ENCODE assay signal across 8 mouse cellular contexts in genomic region chr10:120875672-120876463, GRCm38 (mm10). TPM values are rescaled to one million over a fixed set of nuclear protein-coding genes. Genes with fewer than 3 reads are reported as not detected.
DNase-seq lines count a peak whose midpoint lies in the region; ATAC-seq and TF ChIP-seq lines count a peak whose summit lies in the region.

No protein-coding gene starts in this region.

- H3K27ac ChIP-seq in forebrain, embryonic 14.5 days (ENCODE audit: low read depth, low read length) = no peak overlapping the region
- H3K27ac ChIP-seq in liver, postnatal 0 days (ENCODE audit: low read depth) = no peak overlapping the region
- no peak overlapping the region for H3K27ac ChIP-seq in neural tube, embryonic 14.5 days (ENCODE audit: low read depth, low read length)
- no peak overlapping the region for H3K27ac ChIP-seq in testis, adult 2 months (ENCODE audit: control insufficient read depth, insufficient read depth, low read depth, low read length)

- H3K27me3 ChIP-seq in E14TG2a.4 (ENCODE audit: insufficient read depth, low read length) = peaks cover 35% of the 10 kb centered on the region
- H3K27me3 ChIP-seq in forebrain, embryonic 14.5 days (replicated peaks; ENCODE audit: control insufficient read depth, insufficient read depth, low read length) = no peaks in the 10 kb centered on the region
- no peaks in the 10 kb centered on the region for H3K27me3 ChIP-seq in liver, postnatal 0 days (ENCODE audit: insufficient read depth, low read length)
- no peaks in the 10 kb centered on the region for H3K27me3 ChIP-seq in neural tube, embryonic 14.5 days (ENCODE audit: control insufficient read depth, insufficient read depth, low read length)
- no peaks in the 10 kb centered on the region for H3K27me3 ChIP-seq in testis, adult 2 months (ENCODE audit: control insufficient read depth, insufficient read depth, low read length)

- ATAC-seq in cerebellum, adult (ENCODE audit: insufficient number of reproducible peaks, low FRiP score, low TSS enrichment) = peak; percentile 86
- ATAC-seq in forebrain, embryonic 14.5 days = peak; percentile 78
- ATAC-seq in liver, postnatal 0 days = peak; percentile 71
- ATAC-seq in neural tube, embryonic 14.5 days (ENCODE audit: low read depth) = peak; percentile 69

- peak; percentile 86 for TF ChIP-seq CTCF in E14TG2a.4 (conservative IDR thresholded peaks at IDR 0.05; ENCODE audit: low read length)
- TF ChIP-seq CTCF in liver, postnatal 0 days (IDR thresholded peaks at IDR 0.05; ENCODE audit: low read depth) = peak; percentile 95
- peak; percentile 98 for TF ChIP-seq CTCF in testis, adult 2 months (IDR thresholded peaks at IDR 0.05; ENCODE audit: control insufficient read depth, insufficient read depth, insufficient replicate concordance, low read depth, low read length)

- WGBS in forebrain, embryonic 14.5 days = 15% methylated on average over 26 of the region's 26 CpGs
- WGBS in liver, postnatal 0 days (ENCODE audit: insufficient replicate concordance) = 18% methylated on average over 26 of the region's 26 CpGs
- 21% methylated on average over 26 of the region's 26 CpGs for WGBS in neural tube, embryonic 14.5 days

- H3K4me3 ChIP-seq in E14TG2a.4 (replicated peaks; ENCODE audit: low read length) = no peak overlapping the region
- no peak overlapping the region for H3K4me3 ChIP-seq in forebrain, embryonic 14.5 days (ENCODE audit: low read depth, low read length)
- peak overlapping the region; percentile 2; the same call in 1 of the 2 replicates for H3K4me3 ChIP-seq in liver, postnatal 0 days (ENCODE audit: low read depth, low read length)
- no peak overlapping the region for H3K4me3 ChIP-seq in neural tube, embryonic 14.5 days (ENCODE audit: low read depth, low read length)
- no peak overlapping the region for H3K4me3 ChIP-seq in testis, adult 2 months (ENCODE audit: control insufficient read depth, low read depth, low read length)

- no peak for TF ChIP-seq POLR2A in testis, adult 2 months (IDR thresholded peaks at IDR 0.05; ENCODE audit: control insufficient read depth, low read depth, low read length)

- no peak for TF ChIP-seq EP300 in liver, postnatal 0 days (IDR thresholded peaks at IDR 0.05; ENCODE audit: low read depth)

- H3K9me3 ChIP-seq in E14TG2a.4 (ENCODE audit: low read length) = no peaks in the 10 kb centered on the region
- H3K9me3 ChIP-seq in forebrain, embryonic 14.5 days (replicated peaks; ENCODE audit: control insufficient read depth, low read length) = no peaks in the 10 kb centered on the region
- H3K9me3 ChIP-seq in liver, postnatal 0 days (ENCODE audit: low read length) = no peaks in the 10 kb centered on the region
- no peaks in the 10 kb centered on the region for H3K9me3 ChIP-seq in neural tube, embryonic 14.5 days (ENCODE audit: control insufficient read depth, low read length)

- intact Hi-C loops in heart, postnatal 14 days (cut with DNase I) = loop anchor here (2.0 to 5.0 kb wide), 3 partner anchors 21 to 376 kb away; partner anchors contain the start of gene Wif1

- peaks cover 18% of the 10 kb centered on the region for H3K4me1 ChIP-seq in E14TG2a.4 (replicated peaks; ENCODE audit: low read depth, low read length)
- H3K4me1 ChIP-seq in forebrain, embryonic 14.5 days (ENCODE audit: control insufficient read depth, insufficient read depth, low read length) = peaks cover 3% of the 10 kb centered on the region; the same call in 1 of the 2 replicates
- peaks cover 6% of the 10 kb centered on the region; the same call in 1 of the 2 replicates for H3K4me1 ChIP-seq in liver, postnatal 0 days (ENCODE audit: insufficient read depth)
- H3K4me1 ChIP-seq in neural tube, embryonic 14.5 days (ENCODE audit: control insufficient read depth, insufficient read depth, low read length) = no peaks in the 10 kb centered on the region
- peaks cover 26% of the 10 kb centered on the region for H3K4me1 ChIP-seq in testis, adult 2 months (ENCODE audit: control insufficient read depth, insufficient read depth, low read length)

- no peaks in the 10 kb centered on the region for H3K36me3 ChIP-seq in E14TG2a.4 (ENCODE audit: insufficient read depth, low read length)
- H3K36me3 ChIP-seq in forebrain, embryonic 14.5 days (ENCODE audit: control insufficient read depth, insufficient read depth, low read length) = no peaks in the 10 kb centered on the region
- H3K36me3 ChIP-seq in liver, postnatal 0 days (replicated peaks; ENCODE audit: insufficient read depth, low read length) = no peaks in the 10 kb centered on the region
- no peaks in the 10 kb centered on the region for H3K36me3 ChIP-seq in neural tube, embryonic 14.5 days (ENCODE audit: control insufficient read depth, insufficient read depth, low read length)
- no peaks in the 10 kb centered on the region for H3K36me3 ChIP-seq in testis, adult 2 months (ENCODE audit: control insufficient read depth, insufficient read depth, low read length)

- H3K9ac ChIP-seq in forebrain, embryonic 14.5 days (ENCODE audit: low read length) = no peak overlapping the region; the same call in 1 of the 2 replicates
- H3K9ac ChIP-seq in liver, postnatal 0 days (replicated peaks) = no peak overlapping the region
- H3K9ac ChIP-seq in neural tube, embryonic 14.5 days (replicated peaks; ENCODE audit: low read depth, low read length) = no peak overlapping the region

- peak overlapping the region; percentile 42 for H3K4me2 ChIP-seq in forebrain, embryonic 14.5 days (ENCODE audit: low read length)
- peak overlapping the region; percentile 46 for H3K4me2 ChIP-seq in liver, postnatal 0 days (ENCODE audit: low read depth, low read length)
- peak overlapping the region; percentile 32; the same call in 1 of the 2 replicates for H3K4me2 ChIP-seq in neural tube, embryonic 14.5 days (ENCODE audit: low read depth, low read length)

- peak; percentile 91 for DNase-seq in forebrain, embryonic 14.5 days (ENCODE audit: low spot score)
- DNase-seq in heart, postnatal 14 days = peak; percentile 88 to 93
- peak; percentile 83 for DNase-seq in layer of hippocampus, adult 11-12 months (ENCODE audit: low spot score)
- DNase-seq in liver, postnatal 0 days = peak; percentile 83

RNA-seq across cellular contexts. Expression of gene Msrb3, which starts 23.0 kb away (rescaled TPM):
- 0.87 and 1.4 TPM in 2 replicates for polyA plus RNA-seq in forebrain, embryonic 14.5 days (2014; fragmentation: Nextera tagmentation; extraction: Ambion mirVana)
- 100 to 1,000 TPM; 104 TPM for total RNA-seq in heart, postnatal 14 days (2021)
- 2.5 and 2.7 TPM in 2 replicates for polyA plus RNA-seq in liver, postnatal 0 days (2015; fragmentation: Nextera tagmentation; extraction: Ambion mirVana)
- 0.50 and 2.0 TPM in 2 replicates for polyA plus RNA-seq in neural tube, embryonic 14.5 days (2014; fragmentation: Nextera tagmentation; extraction: Ambion mirVana)
- 30.6 and 35.1 TPM in 2 replicates for polyA plus RNA-seq in testis, adult 2 months (2012; rRNA removed)
